Mouse (Mus musculus) small intestine, adult 2 months (tissue): ENCODE measurements around the gene Olfr958.

Experiments used
- CTCF ChIP-seq: fragments of 200-500 bp; IDR thresholded peaks from 2 replicates; pipeline ENCODE4 v1.5.1; 2012; ENCODE audit warnings: low read depth, mild to moderate bottlenecking, control low read depth, inconsistent platforms, low read length, moderate library complexity, mixed read lengths; ENCODE audit not compliant: insufficient replicate concordance, insufficient read length; ENCODE audit errors: extremely low read depth
- POLR2A ChIP-seq: fragments of 200-500 bp; IDR thresholded peaks from 2 replicates; pipeline ENCODE4 v1.6.1; 2012; ENCODE audit warnings: low read depth, mild to moderate bottlenecking, control low read depth, inconsistent platforms, low read length, moderate library complexity

GRCm38 (mm10) chr9:39550806-39551205 is 3.0 kb downstream of the Olfr958 start:
- TF ChIP-seq POLR2A = no peak
- TF ChIP-seq CTCF = no peak
